Mouse (Mus musculus): ENCODE data around the gene Plxdc1. TPM values are rescaled to one million over a fixed set of nuclear protein-coding genes. Genes with fewer than 3 reads are reported as not detected.

Plxdc1 gene
- total and polyA plus RNA-seq, 2 experiments, result 0.28 to 1.2 TPM

GRCm38 (mm10) chr11:97901806-97902205 is 84.4 kb downstream of the Plxdc1 start:
- Histone ChIP-seq H3K4me1 (ENCODE audit: control insufficient read depth, insufficient read depth, low read length) (no peaks in the 10 kb centered on the region), H3K36me3 (ENCODE audit: control insufficient read depth, insufficient read depth, low read length) (no peaks in the 10 kb centered on the region), H3K27ac (replicated peaks; ENCODE audit: insufficient read depth, low read depth, low read length) (no peak overlapping the region), H3K27me3 (ENCODE audit: control insufficient read depth, insufficient read depth, low read length) (no peaks in the 10 kb centered on the region), H3K79me2 (ENCODE audit: control insufficient read depth, insufficient read depth, low read length) (no peaks in the 10 kb centered on the region), H3K9ac (ENCODE audit: low read depth, low read length) (no peak overlapping the region), H3K4me3 (ENCODE audit: insufficient read depth, low read depth, low read length) (no peak overlapping the region)
- TF ChIP-seq CTCF (IDR thresholded peaks at IDR 0.05; ENCODE audit: low read depth, low read length) (no peak), POLR2A (IDR thresholded peaks at IDR 0.05; ENCODE audit: extremely low read depth, insufficient read depth, low read length) (no peak)
- 62% methylated on average over 6 of the region's 6 CpGs for WGBS
- DNase-seq (ENCODE audit: extremely low read depth, low read depth, low spot score), result no peak

GRCm38 (mm10) chr11:97899822-97900221 is 86.4 kb downstream of the Plxdc1 start:
- Histone ChIP-seq H3K4me3 (ENCODE audit: insufficient read depth, low read depth, low read length) (no peak overlapping the region), H3K27ac (replicated peaks; ENCODE audit: insufficient read depth, low read depth, low read length) (no peak overlapping the region), H3K4me1 (ENCODE audit: control insufficient read depth, insufficient read depth, low read length) (no peaks in the 10 kb centered on the region), H3K27me3 (ENCODE audit: control insufficient read depth, insufficient read depth, low read length) (no peaks in the 10 kb centered on the region), H3K36me3 (ENCODE audit: control insufficient read depth, insufficient read depth, low read length) (no peaks in the 10 kb centered on the region), H3K79me2 (ENCODE audit: control insufficient read depth, insufficient read depth, low read length) (no peaks in the 10 kb centered on the region), H3K9ac (ENCODE audit: low read depth, low read length) (no peak overlapping the region)
- DNase-seq (ENCODE audit: extremely low read depth, low read depth, low spot score), result peak; percentile 78
- 2% methylated on average over 2 of the region's 2 CpGs for WGBS
- TF ChIP-seq CTCF (IDR thresholded peaks at IDR 0.05; ENCODE audit: low read depth, low read length), result peak; percentile 65
- TF ChIP-seq POLR2A (IDR thresholded peaks at IDR 0.05; ENCODE audit: extremely low read depth, insufficient read depth, low read length), result no peak

- no peaks in the 10 kb centered on the region for H3K27me3 ChIP-seq (ENCODE audit: control insufficient read depth, insufficient read depth, low read length)
- no peak for DNase-seq (ENCODE audit: extremely low read depth, low read depth, low spot score)
- no peak overlapping the region for H3K4me3 ChIP-seq (ENCODE audit: insufficient read depth, low read depth, low read length)
- no peak overlapping the region for H3K27ac ChIP-seq (replicated peaks; ENCODE audit: insufficient read depth, low read depth, low read length)
- no peak overlapping the region for H3K9ac ChIP-seq (ENCODE audit: low read depth, low read length)
- no peaks in the 10 kb centered on the region for H3K36me3 ChIP-seq (ENCODE audit: control insufficient read depth, insufficient read depth, low read length)
- H3K4me1 ChIP-seq (ENCODE audit: control insufficient read depth, insufficient read depth, low read length), result no peaks in the 10 kb centered on the region
- H3K79me2 ChIP-seq (ENCODE audit: control insufficient read depth, insufficient read depth, low read length), result no peaks in the 10 kb centered on the region
- WGBS, result 58% methylated on average over 3 of the region's 3 CpGs
- TF ChIP-seq POLR2A (IDR thresholded peaks at IDR 0.05; ENCODE audit: extremely low read depth, insufficient read depth, low read length) (no peak), CTCF (IDR thresholded peaks at IDR 0.05; ENCODE audit: low read depth, low read length) (no peak)
Measured at GRCm38 (mm10) chr11:97897568-97898185, 88.6 kb downstream of the Plxdc1 start.

GRCm38 (mm10) chr11:97896655-97897054 is 89.6 kb downstream of the Plxdc1 start:
- Histone ChIP-seq H3K27ac (replicated peaks; ENCODE audit: insufficient read depth, low read depth, low read length) (no peak overlapping the region), H3K27me3 (ENCODE audit: control insufficient read depth, insufficient read depth, low read length) (no peaks in the 10 kb centered on the region), H3K4me1 (ENCODE audit: control insufficient read depth, insufficient read depth, low read length) (no peaks in the 10 kb centered on the region), H3K79me2 (ENCODE audit: control insufficient read depth, insufficient read depth, low read length) (no peaks in the 10 kb centered on the region), H3K4me3 (ENCODE audit: insufficient read depth, low read depth, low read length) (no peak overlapping the region), H3K36me3 (ENCODE audit: control insufficient read depth, insufficient read depth, low read length) (no peaks in the 10 kb centered on the region), H3K9ac (ENCODE audit: low read depth, low read length) (no peak overlapping the region)
- 70% methylated on average over 4 of the region's 4 CpGs for WGBS
- TF ChIP-seq POLR2A (IDR thresholded peaks at IDR 0.05; ENCODE audit: extremely low read depth, insufficient read depth, low read length), result no peak
- TF ChIP-seq CTCF (IDR thresholded peaks at IDR 0.05; ENCODE audit: low read depth, low read length), result no peak
- no peak for DNase-seq (ENCODE audit: extremely low read depth, low read depth, low spot score)

GRCm38 (mm10) chr11:97891821-97892220 is 94.4 kb downstream of the Plxdc1 start:
- Histone ChIP-seq H3K9ac (ENCODE audit: low read depth, low read length) (no peak overlapping the region), H3K36me3 (ENCODE audit: control insufficient read depth, insufficient read depth, low read length) (no peaks in the 10 kb centered on the region), H3K27me3 (ENCODE audit: control insufficient read depth, insufficient read depth, low read length) (no peaks in the 10 kb centered on the region), H3K4me1 (ENCODE audit: control insufficient read depth, insufficient read depth, low read length) (no peaks in the 10 kb centered on the region), H3K79me2 (ENCODE audit: control insufficient read depth, insufficient read depth, low read length) (no peaks in the 10 kb centered on the region), H3K4me3 (ENCODE audit: insufficient read depth, low read depth, low read length) (no peak overlapping the region), H3K27ac (replicated peaks; ENCODE audit: insufficient read depth, low read depth, low read length) (no peak overlapping the region)
- TF ChIP-seq POLR2A (IDR thresholded peaks at IDR 0.05; ENCODE audit: extremely low read depth, insufficient read depth, low read length) (no peak), CTCF (IDR thresholded peaks at IDR 0.05; ENCODE audit: low read depth, low read length) (no peak)
- no peak for DNase-seq (ENCODE audit: extremely low read depth, low read depth, low spot score)
- 89% methylated on average over 5 of the region's 5 CpGs for WGBS

GRCm38 (mm10) chr11:97885296-97885915 is 100.8 kb downstream of the Plxdc1 start:
- no peaks in the 10 kb centered on the region for H3K27me3 ChIP-seq (ENCODE audit: control insufficient read depth, insufficient read depth, low read length)

More at GRCm38 (mm10) chr11:97885296-97885915, 100.8 kb downstream of the Plxdc1 start:
- TF ChIP-seq POLR2A (IDR thresholded peaks at IDR 0.05; ENCODE audit: extremely low read depth, insufficient read depth, low read length) (no peak), CTCF (IDR thresholded peaks at IDR 0.05; ENCODE audit: low read depth, low read length) (no peak)
- DNase-seq (ENCODE audit: extremely low read depth, low read depth, low spot score), result no peak
- Histone ChIP-seq H3K9ac (ENCODE audit: low read depth, low read length) (no peak overlapping the region), H3K79me2 (ENCODE audit: control insufficient read depth, insufficient read depth, low read length) (no peaks in the 10 kb centered on the region), H3K4me3 (ENCODE audit: insufficient read depth, low read depth, low read length) (no peak overlapping the region), H3K36me3 (ENCODE audit: control insufficient read depth, insufficient read depth, low read length) (no peaks in the 10 kb centered on the region), H3K4me1 (ENCODE audit: control insufficient read depth, insufficient read depth, low read length) (no peaks in the 10 kb centered on the region), H3K27ac (replicated peaks; ENCODE audit: insufficient read depth, low read depth, low read length) (no peak overlapping the region)
- WGBS, result 99% methylated on average over 2 of the region's 2 CpGs

Measured in liver, adult 2 months (tissue).